Mouse (Mus musculus) frontal cortex, postnatal 36 days (tissue): ENCODE measurements around the gene Pigx.
"Not testable (repeated sequence)": the region's sequence is repeated elsewhere in the genome, so short reads cannot be mapped to it uniquely, and the experiment has no call there.

Source experiments
- DNase-seq, 2 experiments: peaks; one replicate each; pipeline ENCODE4 v3.0.0; 2022; ENCODE audit warnings: low spot score in 2 of 2

Pigx gene

GRCm38 (mm10) chr16:32110951-32111699, 11.6 kb upstream of the Pigx start:
- no peak for DNase-seq

GRCm38 (mm10) chr16:32108578-32108977, 9.0 kb upstream of the Pigx start:
- no peak for DNase-seq

- no peak for DNase-seq
Measured at GRCm38 (mm10) chr16:32108170-32108569, 8.6 kb upstream of the Pigx start.

GRCm38 (mm10) chr16:32107342-32108045, 8.0 kb upstream of the Pigx start:
- DNase-seq: no peak

GRCm38 (mm10) chr16:32105698-32106097, 6.2 kb upstream of the Pigx start:
- no peak for DNase-seq

GRCm38 (mm10) chr16:32102295-32102694, 2.8 kb upstream of the Pigx start:
- no peak for DNase-seq

GRCm38 (mm10) chr16:32098897-32099637, 473 bp downstream of the Pigx start:
- no peak for DNase-seq

GRCm38 (mm10) chr16:32097757-32098156, 1.8 kb downstream of the Pigx start:
- not testable (repeated sequence) for DNase-seq

- DNase-seq: no peak
Measured at GRCm38 (mm10) chr16:32091466-32091865, 8.1 kb downstream of the Pigx start.

- no peak for DNase-seq
Measured at GRCm38 (mm10) chr16:32087629-32088443, 11.7 kb downstream of the Pigx start.

GRCm38 (mm10) chr16:32078991-32079511, 20.5 kb downstream of the Pigx start, which contains the start of gene Pak2:
TSS of gene Pak2 (minus strand) at chr16:32079342.
- peak; percentile 75 to 82 for DNase-seq

GRCm38 (mm10) chr16:32078408-32078990, 21.0 kb downstream of the Pigx start:
- peak; percentile 43 to 46 for DNase-seq

GRCm38 (mm10) chr16:32077648-32078407, 21.7 kb downstream of the Pigx start:
- DNase-seq: no peak

GRCm38 (mm10) chr16:32076406-32076805, 23.1 kb downstream of the Pigx start:
- no peak for DNase-seq

- DNase-seq: no peak
Measured at GRCm38 (mm10) chr16:32075762-32076161, 23.8 kb downstream of the Pigx start.

- DNase-seq: not testable (repeated sequence)
Measured at GRCm38 (mm10) chr16:32070070-32070469, 29.5 kb downstream of the Pigx start.

GRCm38 (mm10) chr16:32068389-32069300, 30.9 kb downstream of the Pigx start:
- no peak for DNase-seq

- DNase-seq: no peak
Measured at GRCm38 (mm10) chr16:32066899-32067298, 32.6 kb downstream of the Pigx start.

- no peak for DNase-seq
Measured at GRCm38 (mm10) chr16:32063900-32064299, 35.6 kb downstream of the Pigx start.
